Mouse (Mus musculus) lung, embryonic 14.5 days (tissue): Measurements from ENCODE around the gene Krt16. TPM values are rescaled to one million over a fixed set of nuclear protein-coding genes. Genes with fewer than 3 reads are reported as not detected.
"Not testable (repeated sequence)": the region's sequence is repeated elsewhere in the genome, so short reads cannot be mapped to it uniquely, and the experiment has no call there.

Source experiments
- ATAC-seq: fragments of 200-750 bp; cut with Nextera tagmentation; 2 replicates; pipeline ENCODE4 v1.8.0; 2017; ENCODE audit warnings: mild to moderate bottlenecking, moderate TSS enrichment, moderate library complexity; ENCODE audit not compliant: insufficient read depth
- DNase-seq: peaks from one replicate; pipeline ENCODE4 v3.0.0-alpha.2; 2015
- H3K27ac ChIP-seq: fragments of 300-500 bp; sonication (generic); 2 replicates; pipeline ENCODE4 v1.5.1; 2014; ENCODE audit warnings: low read depth, mild to moderate bottlenecking, moderate library complexity
- H3K27me3 ChIP-seq: fragments of 300-500 bp; sonication (generic); 2 replicates; pipeline ENCODE4 v1.6.1; 2014; ENCODE audit warnings: low read length, control low read depth; ENCODE audit not compliant: insufficient read depth
- H3K36me3 ChIP-seq: fragments of 300-500 bp; sonication (generic); 2 replicates; pipeline ENCODE4 v1.6.1; 2014; ENCODE audit warnings: control low read depth; ENCODE audit not compliant: insufficient read depth
- H3K4me1 ChIP-seq: fragments of 300-500 bp; sonication (generic); 2 replicates; pipeline ENCODE4 v1.6.1; 2014; ENCODE audit warnings: antibody characterized with exemption, control low read depth; ENCODE audit not compliant: insufficient read depth
- H3K4me2 ChIP-seq: fragments of 300-500 bp; sonication (generic); 2 replicates; pipeline ENCODE4 v1.6.1; 2014; ENCODE audit warnings: mild to moderate bottlenecking
- H3K4me3 ChIP-seq: fragments of 300-500 bp; sonication (generic); 2 replicates; pipeline ENCODE4 v1.5.1; 2014; ENCODE audit warnings: low read depth, low read length
- H3K9ac ChIP-seq: fragments of 300-500 bp; sonication (generic); 2 replicates; pipeline ENCODE4 v1.6.1; 2014
- H3K9me3 ChIP-seq: fragments of 300-500 bp; sonication (generic); 2 replicates; pipeline ENCODE4 v1.6.1; 2016; ENCODE audit warnings: low read depth, low read length, control low read depth
- CTCF ChIP-seq: IDR thresholded peaks from 2 replicates; pipeline ENCODE4 v1.5.1; 2016; ENCODE audit warnings: antibody characterized with exemption, low read depth
- WGBS: fragments of 180-500 bp; shearing (Covaris S2); extraction: QIAGEN DNeasy Blood & Tissue Kit; methylation state at CpG from one replicate; pipeline ENCODE4 v1.1.7; 2014; 5-methylcytosine and 5-hydroxymethylcytosine counted together
- polyA plus RNA-seq: library from polyadenylated mRNA; unstranded; fragments of >200 nt; fragmentation: Nextera tagmentation; extraction: Ambion mirVana; gene quantifications from 2 replicates; pipeline ENCODE4 v1.2.1, GENCODE M21; 2014

The Krt16 gene
- polyA plus RNA-seq, 1 experiment from 2014 or later, result not detected

DNA sequence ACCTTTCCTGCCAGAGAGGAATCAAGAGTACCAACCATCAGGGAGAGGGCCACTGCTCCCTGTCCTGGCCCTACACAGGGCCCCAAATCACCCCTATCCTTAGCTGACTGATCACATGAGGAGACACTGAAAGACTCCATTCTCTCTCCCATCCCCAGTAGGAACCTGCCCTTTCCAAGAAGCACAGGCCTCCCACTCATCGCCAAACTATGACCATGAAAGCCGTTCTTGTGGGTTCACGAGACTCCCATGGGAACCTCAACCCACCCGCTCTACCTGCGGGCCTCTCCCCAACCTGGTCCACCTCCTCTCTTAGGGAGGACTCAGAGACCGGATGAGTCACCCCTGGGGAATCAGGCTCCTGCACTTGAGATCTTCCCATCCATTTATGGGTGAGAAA lies 6.8 kb upstream of the Krt16 start:
- no peaks in the 10 kb centered on the region for H3K36me3 ChIP-seq
- H3K9ac ChIP-seq, result no peak overlapping the region
- H3K4me1 ChIP-seq, result no peaks in the 10 kb centered on the region
- no peak overlapping the region for H3K4me3 ChIP-seq
- H3K4me2 ChIP-seq, result no peak overlapping the region
- no peaks in the 10 kb centered on the region for H3K27me3 ChIP-seq
- H3K27ac ChIP-seq, result no peak overlapping the region
- 90% methylated on average over 6 of the region's 6 CpGs for WGBS
- TF ChIP-seq CTCF, result no peak
- DNase-seq, result no peak
- no peaks in the 10 kb centered on the region for H3K9me3 ChIP-seq
- no peak for ATAC-seq

DNA sequence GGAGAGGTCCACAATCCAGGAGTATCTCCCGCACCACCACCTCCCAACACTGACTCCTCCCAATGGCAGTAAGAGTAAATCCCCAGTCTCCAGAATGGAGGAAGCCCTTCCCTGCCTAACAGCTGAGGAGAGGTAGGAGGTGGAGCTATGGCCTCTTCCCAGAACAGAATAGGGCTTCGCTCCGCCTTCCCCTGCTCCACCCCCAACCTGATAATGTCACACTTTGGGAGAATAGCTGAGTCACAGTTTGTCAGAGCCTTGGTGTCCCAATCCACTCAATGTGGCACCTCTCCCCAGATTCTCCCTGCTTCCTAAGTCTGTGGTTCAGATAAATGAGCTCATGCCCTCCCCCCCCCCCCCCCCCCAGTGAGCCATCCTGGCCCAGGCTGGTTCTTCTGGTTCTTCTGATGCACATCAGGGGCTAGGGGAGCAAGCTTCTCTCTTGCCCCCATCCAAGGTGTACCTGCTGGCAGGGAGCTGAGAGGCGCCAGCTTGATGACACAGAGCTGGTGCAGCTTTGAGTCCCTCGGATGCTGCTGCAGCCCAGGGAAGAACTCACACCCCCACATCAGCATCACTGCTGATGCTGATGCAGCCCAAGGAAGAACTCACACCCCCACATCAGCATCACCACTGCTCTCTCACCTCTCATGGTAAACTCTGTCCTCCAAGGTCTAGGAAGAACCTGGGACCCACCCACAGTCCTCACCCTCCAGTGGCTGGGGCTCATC lies 5.8 kb upstream of the Krt16 start:
- no peak for ATAC-seq
- no peak for TF ChIP-seq CTCF
- no peak overlapping the region for H3K4me2 ChIP-seq
- no peak for DNase-seq
- H3K27ac ChIP-seq, result no peak overlapping the region
- 60% methylated on average over 5 of the region's 5 CpGs for WGBS
- H3K9ac ChIP-seq, result no peak overlapping the region
- no peaks in the 10 kb centered on the region for H3K9me3 ChIP-seq
- no peaks in the 10 kb centered on the region for H3K4me1 ChIP-seq
- no peaks in the 10 kb centered on the region for H3K36me3 ChIP-seq
- no peaks in the 10 kb centered on the region for H3K27me3 ChIP-seq
- no peak overlapping the region for H3K4me3 ChIP-seq

DNA sequence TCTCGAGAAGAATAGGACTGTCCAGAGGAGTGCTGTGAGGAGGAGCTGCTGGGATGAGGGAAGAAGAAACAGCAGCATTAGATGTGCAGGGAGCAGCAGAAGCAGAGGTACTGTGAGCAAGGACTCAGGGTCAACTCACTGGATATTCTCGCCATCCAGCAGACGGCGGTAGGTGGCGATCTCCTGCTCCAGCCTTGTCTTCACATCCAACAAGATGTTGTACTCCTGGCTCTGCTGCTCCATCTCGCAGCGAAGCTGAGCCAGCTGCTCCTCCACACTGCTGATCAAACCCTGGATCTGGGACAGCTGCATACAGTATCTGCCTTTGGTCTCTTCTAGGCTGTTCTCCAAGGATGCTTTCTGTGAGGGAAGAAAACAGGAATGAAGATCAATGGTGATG lies 2.2 kb downstream of the Krt16 start:
- H3K4me3 ChIP-seq, H3K4me2 ChIP-seq, H3K9me3 ChIP-seq, H3K27ac ChIP-seq, DNase-seq, H3K27me3 ChIP-seq, H3K36me3 ChIP-seq, ATAC-seq, H3K4me1 ChIP-seq, H3K9ac ChIP-seq: not testable (repeated sequence)
- WGBS, result 66% methylated on average over 7 of the region's 7 CpGs

DNA sequence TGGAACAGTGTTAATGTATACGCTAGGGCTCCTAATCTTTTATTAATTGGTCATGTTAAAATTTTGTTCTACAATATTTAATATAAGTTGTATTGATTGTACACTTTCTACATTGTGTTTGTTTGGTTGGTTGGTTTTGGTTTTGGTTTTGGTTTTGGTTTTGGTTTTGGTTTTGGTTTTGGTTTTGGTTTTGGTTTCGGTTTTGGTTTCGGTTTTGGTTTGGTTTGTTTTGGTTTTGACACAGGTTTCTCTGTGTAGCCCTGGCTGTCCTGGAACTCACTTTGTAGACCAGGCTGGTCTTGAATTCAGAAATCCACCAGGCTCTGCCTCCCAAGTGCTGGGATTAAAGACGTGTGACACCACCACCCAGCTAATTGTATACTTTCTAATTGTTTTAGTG lies 8.4 kb downstream of the Krt16 start:
- ATAC-seq, DNase-seq, H3K27ac ChIP-seq, H3K9me3 ChIP-seq, H3K4me1 ChIP-seq, H3K27me3 ChIP-seq, H3K9ac ChIP-seq, H3K36me3 ChIP-seq, H3K4me3 ChIP-seq, H3K4me2 ChIP-seq: not testable (repeated sequence)
- WGBS, result 81% methylated on average over 4 of the region's 4 CpGs

DNA sequence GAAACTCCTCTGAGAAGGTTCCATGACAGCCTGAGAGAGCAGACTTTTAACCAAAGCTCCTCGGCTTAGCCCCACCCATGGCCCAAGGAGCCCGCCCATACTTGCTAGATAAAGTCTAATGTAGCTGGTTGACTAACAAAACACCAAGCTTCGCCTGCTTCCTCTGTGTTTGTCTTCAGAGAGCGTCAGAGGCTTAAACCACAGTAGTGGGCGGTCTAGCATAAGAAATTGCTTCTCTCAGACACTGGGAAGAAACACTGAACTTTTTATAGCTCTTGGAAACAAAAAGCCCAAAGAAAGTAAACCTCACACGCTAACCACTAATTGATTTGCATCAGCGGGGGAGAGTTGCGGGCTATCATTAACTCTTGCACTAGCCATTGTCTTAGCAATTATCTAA lies 27.0 kb downstream of the Krt16 start:
- Histone ChIP-seq H3K4me1 (no peaks in the 10 kb centered on the region), H3K36me3 (no peaks in the 10 kb centered on the region), H3K27me3 (no peaks in the 10 kb centered on the region), H3K9ac (no peak overlapping the region), H3K27ac (no peak overlapping the region), H3K4me2 (no peak overlapping the region), H3K4me3 (no peak overlapping the region), H3K9me3 (no peaks in the 10 kb centered on the region)
- 65% methylated on average over 8 of the region's 8 CpGs for WGBS
- ATAC-seq, result no peak
- DNase-seq, result no peak
- TF ChIP-seq CTCF, result no peak

DNA sequence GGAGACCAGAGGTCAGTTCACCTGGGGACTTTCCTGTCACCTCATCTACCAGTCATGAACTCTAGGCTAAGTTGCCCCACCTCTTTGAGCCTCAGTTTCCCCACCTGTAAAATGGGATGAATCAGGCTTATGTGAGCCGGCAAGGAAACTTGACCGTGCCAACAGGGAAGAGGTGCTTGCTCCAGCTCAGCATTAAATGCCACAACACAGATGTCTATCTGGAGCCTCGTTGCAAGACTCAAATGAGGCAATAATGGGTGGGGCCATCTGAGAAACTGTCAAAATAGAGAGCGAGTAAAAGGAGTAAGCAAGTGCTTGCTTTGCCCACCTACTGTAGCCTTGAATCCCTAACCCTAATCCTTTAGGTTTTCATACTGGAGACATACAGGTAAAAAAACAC lies 29.4 kb downstream of the Krt16 start:
- DNase-seq, result no peak
- 82% methylated on average over 4 of the region's 4 CpGs for WGBS
- Histone ChIP-seq H3K9me3 (no peaks in the 10 kb centered on the region), H3K27ac (no peak overlapping the region), H3K27me3 (no peaks in the 10 kb centered on the region), H3K4me2 (no peak overlapping the region), H3K4me3 (no peak overlapping the region), H3K9ac (no peak overlapping the region), H3K4me1 (no peaks in the 10 kb centered on the region), H3K36me3 (no peaks in the 10 kb centered on the region)
- ATAC-seq, result no peak
- TF ChIP-seq CTCF, result no peak

DNA sequence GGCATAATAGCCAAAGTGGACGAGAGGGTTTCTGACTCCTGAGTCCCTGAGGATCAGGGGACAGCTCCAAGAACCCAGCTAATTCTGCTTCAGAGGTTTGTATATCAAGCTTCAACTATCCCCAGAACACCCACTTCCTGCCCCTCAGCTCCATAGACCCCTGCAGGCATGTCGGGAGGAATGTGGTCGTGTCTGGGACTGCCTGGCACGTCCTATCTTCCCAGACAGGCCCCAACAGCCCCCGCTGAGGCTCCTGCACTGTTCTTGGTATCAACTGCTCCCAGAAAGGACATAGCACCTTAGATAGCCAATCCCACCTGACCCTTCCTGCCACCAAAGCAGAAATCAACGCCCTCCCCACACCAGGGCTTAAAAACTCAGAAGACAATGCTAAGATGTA lies 40.2 kb downstream of the Krt16 start:
- H3K4me1 ChIP-seq, result no peaks in the 10 kb centered on the region
- DNase-seq (no peak), ATAC-seq (no peak)
- no peak overlapping the region for H3K27ac ChIP-seq
- 37% methylated on average over 6 of the region's 6 CpGs for WGBS
- no peaks in the 10 kb centered on the region for H3K36me3 ChIP-seq
- H3K4me3 ChIP-seq, result no peak overlapping the region
- H3K9ac ChIP-seq, result no peak overlapping the region
- H3K4me2 ChIP-seq, result no peak overlapping the region
- H3K27me3 ChIP-seq, result no peaks in the 10 kb centered on the region
- TF ChIP-seq CTCF, result no peak
- H3K9me3 ChIP-seq, result no peaks in the 10 kb centered on the region

DNA sequence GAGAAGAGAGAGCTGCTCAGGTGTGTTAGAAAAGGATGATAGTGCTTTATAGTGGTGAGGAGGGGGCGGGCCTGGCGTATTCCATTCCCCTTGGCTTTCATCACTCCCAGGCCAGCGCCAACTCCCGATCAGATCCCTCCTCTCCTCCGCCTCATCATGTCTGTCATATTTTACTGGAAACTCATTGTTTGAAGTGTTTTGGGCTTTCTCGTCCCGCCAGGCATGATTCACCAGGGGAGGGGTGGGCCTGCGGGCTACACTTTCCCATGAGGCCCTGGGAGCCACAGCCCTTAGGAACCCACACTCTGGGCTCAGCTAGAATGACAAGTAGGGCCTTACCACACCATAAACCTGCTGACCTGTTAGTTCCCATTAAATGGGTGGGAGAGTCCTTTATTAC lies 41.2 kb downstream of the Krt16 start, which contains the start of gene Krt14:
Krt14 (minus strand) TSS at position 51 of the 400 bp plus-strand sequence.
- Histone ChIP-seq H3K9me3 (no peaks in the 10 kb centered on the region), H3K4me3 (no peak within 1 kb of the TSS), H3K4me1 (no peaks in the 10 kb centered on the region), H3K27me3 (no peaks in the 10 kb centered on the region), H3K4me2 (no peak within 1 kb of the TSS), H3K27ac (no peak within 1 kb of the TSS), H3K36me3 (no peaks in the 10 kb centered on the region), H3K9ac (no peak within 1 kb of the TSS)
- DNase-seq (no peak), ATAC-seq (no peak)
- WGBS, result 81% methylated on average over 8 of the region's 8 CpGs
- no peak for TF ChIP-seq CTCF
